Mouse (Mus musculus): ENCODE measurements around the gene Acot13. TPM values are rescaled to one million over a fixed set of nuclear protein-coding genes. Genes with fewer than 3 reads are reported as not detected.

Acot13 gene
- polyA plus RNA-seq, 1 experiment from 2014 or later, result 40.3 TPM

- DNase-seq (peak; percentile 98), ATAC-seq (ENCODE audit: low FRiP score, low TSS enrichment) (peak; percentile 97)
- under 1% methylated on average over 42 of the region's 42 CpGs for WGBS
- H3K27me3 ChIP-seq (ENCODE audit: control insufficient read depth, insufficient read depth, low read length), result no peaks in the 10 kb centered on the region
- H3K9ac ChIP-seq (replicated peaks; ENCODE audit: low read length), result peak overlapping the region; percentile 94
- H3K9me3 ChIP-seq (ENCODE audit: control insufficient read depth, low read length), result no peaks in the 10 kb centered on the region
- peak overlapping the region; percentile 98 for H3K27ac ChIP-seq (replicated peaks; ENCODE audit: low read depth, low read length)
- H3K4me3 ChIP-seq (replicated peaks; ENCODE audit: low read depth, low read length), result peak overlapping the region; percentile 99
- H3K36me3 ChIP-seq (ENCODE audit: control insufficient read depth, insufficient read depth, low read length), result peaks cover 4% of the 10 kb centered on the region; the same call in 1 of the 2 replicates
- H3K4me1 ChIP-seq (ENCODE audit: control insufficient read depth, insufficient read depth, low read length), result peaks cover 22% of the 10 kb centered on the region
- peak overlapping the region; percentile 67 for H3K4me2 ChIP-seq (ENCODE audit: low read length)
Measured at GRCm38 (mm10) chr13:24800674-24801307, 30.5 kb downstream of the Acot13 start.

GRCm38 (mm10) chr13:24799925-24800673 is 31.2 kb downstream of the Acot13 start:
- peak overlapping the region; percentile 67 for H3K4me2 ChIP-seq (ENCODE audit: low read length)
- ATAC-seq (ENCODE audit: low FRiP score, low TSS enrichment), result no peak; the same call in 1 of the 2 replicates

GRCm38 (mm10) chr13:24799378-24799777 is 32.0 kb downstream of the Acot13 start:
- ATAC-seq (ENCODE audit: low FRiP score, low TSS enrichment) (no peak), DNase-seq (no peak)
- Histone ChIP-seq H3K27me3 (ENCODE audit: control insufficient read depth, insufficient read depth, low read length) (no peaks in the 10 kb centered on the region), H3K4me1 (ENCODE audit: control insufficient read depth, insufficient read depth, low read length) (peaks cover 18% of the 10 kb centered on the region), H3K27ac (replicated peaks; ENCODE audit: low read depth, low read length) (no peak overlapping the region), H3K9me3 (ENCODE audit: control insufficient read depth, low read length) (no peaks in the 10 kb centered on the region), H3K36me3 (ENCODE audit: control insufficient read depth, insufficient read depth, low read length) (no peaks in the 10 kb centered on the region), H3K9ac (replicated peaks; ENCODE audit: low read length) (no peak overlapping the region; the same call in 1 of the 2 replicates), H3K4me2 (ENCODE audit: low read length) (peak overlapping the region; percentile 67), H3K4me3 (replicated peaks; ENCODE audit: low read depth, low read length) (peak overlapping the region; percentile 99)
- WGBS, result 76% methylated on average over 5 of the region's 5 CpGs

More at GRCm38 (mm10) chr13:24799925-24800673, 31.2 kb downstream of the Acot13 start:
- 1% methylated on average over 31 of the region's 31 CpGs for WGBS
- Histone ChIP-seq H3K27ac (replicated peaks; ENCODE audit: low read depth, low read length) (peak overlapping the region; percentile 98), H3K27me3 (ENCODE audit: control insufficient read depth, insufficient read depth, low read length) (no peaks in the 10 kb centered on the region), H3K4me3 (replicated peaks; ENCODE audit: low read depth, low read length) (peak overlapping the region; percentile 99), H3K9ac (replicated peaks; ENCODE audit: low read length) (peak overlapping the region; percentile 59), H3K4me1 (ENCODE audit: control insufficient read depth, insufficient read depth, low read length) (peaks cover 22% of the 10 kb centered on the region), H3K36me3 (ENCODE audit: control insufficient read depth, insufficient read depth, low read length) (no peaks in the 10 kb centered on the region), H3K9me3 (ENCODE audit: control insufficient read depth, low read length) (no peaks in the 10 kb centered on the region)
- DNase-seq, result peak; percentile 65

- Histone ChIP-seq H3K9me3 (ENCODE audit: control insufficient read depth, low read length) (no peaks in the 10 kb centered on the region), H3K27ac (replicated peaks; ENCODE audit: low read depth, low read length) (no peak overlapping the region), H3K4me3 (replicated peaks; ENCODE audit: low read depth, low read length) (no peak overlapping the region), H3K4me1 (ENCODE audit: control insufficient read depth, insufficient read depth, low read length) (peaks cover 12% of the 10 kb centered on the region), H3K9ac (replicated peaks; ENCODE audit: low read length) (no peak overlapping the region), H3K27me3 (ENCODE audit: control insufficient read depth, insufficient read depth, low read length) (no peaks in the 10 kb centered on the region), H3K36me3 (ENCODE audit: control insufficient read depth, insufficient read depth, low read length) (no peaks in the 10 kb centered on the region), H3K4me2 (ENCODE audit: low read length) (no peak overlapping the region)
- DNase-seq, result no peak
- ATAC-seq (ENCODE audit: low FRiP score, low TSS enrichment), result no peak
- WGBS, result 97% methylated on average over 4 of the region's 4 CpGs
Measured at GRCm38 (mm10) chr13:24798686-24799085, 32.7 kb downstream of the Acot13 start.

- H3K27me3 ChIP-seq (ENCODE audit: control insufficient read depth, insufficient read depth, low read length), result no peaks in the 10 kb centered on the region
- H3K27ac ChIP-seq (replicated peaks; ENCODE audit: low read depth, low read length), result no peak overlapping the region
- no peaks in the 10 kb centered on the region for H3K36me3 ChIP-seq (ENCODE audit: control insufficient read depth, insufficient read depth, low read length)
- no peaks in the 10 kb centered on the region for H3K9me3 ChIP-seq (ENCODE audit: control insufficient read depth, low read length)
- no peak for DNase-seq
- H3K4me3 ChIP-seq (replicated peaks; ENCODE audit: low read depth, low read length), result no peak overlapping the region
- no peaks in the 10 kb centered on the region for H3K4me1 ChIP-seq (ENCODE audit: control insufficient read depth, insufficient read depth, low read length)
- H3K9ac ChIP-seq (replicated peaks; ENCODE audit: low read length), result no peak overlapping the region
- WGBS, result 91% methylated on average over 9 of the region's 9 CpGs
- H3K4me2 ChIP-seq (ENCODE audit: low read length), result no peak overlapping the region
- ATAC-seq (ENCODE audit: low FRiP score, low TSS enrichment), result no peak
Measured at GRCm38 (mm10) chr13:24792411-24793045, 38.8 kb downstream of the Acot13 start.

GRCm38 (mm10) chr13:24791349-24791748 is 40.0 kb downstream of the Acot13 start:
- no peak overlapping the region for H3K9ac ChIP-seq (replicated peaks; ENCODE audit: low read length)
- ATAC-seq (ENCODE audit: low FRiP score, low TSS enrichment) (no peak), DNase-seq (no peak)
- H3K36me3 ChIP-seq (ENCODE audit: control insufficient read depth, insufficient read depth, low read length), result no peaks in the 10 kb centered on the region
- no peaks in the 10 kb centered on the region for H3K9me3 ChIP-seq (ENCODE audit: control insufficient read depth, low read length)
- no peaks in the 10 kb centered on the region for H3K27me3 ChIP-seq (ENCODE audit: control insufficient read depth, insufficient read depth, low read length)
- 72% methylated on average over 2 of the region's 2 CpGs for WGBS
- H3K4me3 ChIP-seq (replicated peaks; ENCODE audit: low read depth, low read length), result no peak overlapping the region
- H3K27ac ChIP-seq (replicated peaks; ENCODE audit: low read depth, low read length), result no peak overlapping the region
- no peaks in the 10 kb centered on the region for H3K4me1 ChIP-seq (ENCODE audit: control insufficient read depth, insufficient read depth, low read length)
- H3K4me2 ChIP-seq (ENCODE audit: low read length), result no peak overlapping the region

- H3K36me3 ChIP-seq (ENCODE audit: control insufficient read depth, insufficient read depth, low read length), result no peaks in the 10 kb centered on the region
- H3K4me1 ChIP-seq (ENCODE audit: control insufficient read depth, insufficient read depth, low read length), result no peaks in the 10 kb centered on the region
- no peaks in the 10 kb centered on the region for H3K27me3 ChIP-seq (ENCODE audit: control insufficient read depth, insufficient read depth, low read length)
- H3K9me3 ChIP-seq (ENCODE audit: control insufficient read depth, low read length), result no peaks in the 10 kb centered on the region
- DNase-seq (no peak), ATAC-seq (ENCODE audit: low FRiP score, low TSS enrichment) (no peak)
- H3K4me2 ChIP-seq (ENCODE audit: low read length), result no peak overlapping the region
- H3K27ac ChIP-seq (replicated peaks; ENCODE audit: low read depth, low read length), result no peak overlapping the region
- H3K4me3 ChIP-seq (replicated peaks; ENCODE audit: low read depth, low read length), result no peak overlapping the region
- WGBS, result 93% methylated on average over 5 of the region's 5 CpGs
- no peak overlapping the region for H3K9ac ChIP-seq (replicated peaks; ENCODE audit: low read length)
Measured at GRCm38 (mm10) chr13:24787477-24787876, 43.9 kb downstream of the Acot13 start.

GRCm38 (mm10) chr13:24786014-24786490 is 45.3 kb downstream of the Acot13 start:
- Histone ChIP-seq H3K36me3 (ENCODE audit: control insufficient read depth, insufficient read depth, low read length) (no peaks in the 10 kb centered on the region), H3K9ac (replicated peaks; ENCODE audit: low read length) (no peak overlapping the region), H3K4me3 (replicated peaks; ENCODE audit: low read depth, low read length) (no peak overlapping the region), H3K27me3 (ENCODE audit: control insufficient read depth, insufficient read depth, low read length) (no peaks in the 10 kb centered on the region), H3K9me3 (ENCODE audit: control insufficient read depth, low read length) (no peaks in the 10 kb centered on the region), H3K4me2 (ENCODE audit: low read length) (no peak overlapping the region), H3K27ac (replicated peaks; ENCODE audit: low read depth, low read length) (no peak overlapping the region), H3K4me1 (ENCODE audit: control insufficient read depth, insufficient read depth, low read length) (no peaks in the 10 kb centered on the region)
- ATAC-seq (ENCODE audit: low FRiP score, low TSS enrichment), result 0 out of 2 replicates have a peak, but pooled peaks have one; percentile 6
- no peak for DNase-seq
- WGBS, result 36% methylated on average over 11 of the region's 11 CpGs

Measured in midbrain, embryonic 14.5 days (tissue).